Mouse (Mus musculus): ENCODE data around the gene Rgs5.

Rgs5 gene

GRCm38 (mm10) chr1:169726319-169726718 lies 71.0 kb downstream of the Rgs5 start:
- DNase-seq (ENCODE audit: low read depth), result no peak

GRCm38 (mm10) chr1:169730599-169731100 lies 75.3 kb downstream of the Rgs5 start:
- DNase-seq (ENCODE audit: low read depth), result no peak

GRCm38 (mm10) chr1:169736139-169736538 lies 80.8 kb downstream of the Rgs5 start:
- DNase-seq (ENCODE audit: low read depth), result no peak

- no peak for DNase-seq (ENCODE audit: low read depth)
Observed at GRCm38 (mm10) chr1:169737231-169737630, 81.9 kb downstream of the Rgs5 start.

- DNase-seq (ENCODE audit: low read depth), result no peak
Observed at GRCm38 (mm10) chr1:169741147-169741546, 85.8 kb downstream of the Rgs5 start.
